Mouse (Mus musculus): ENCODE results near the gene Rab25.

Rab25 gene

GRCm38 (mm10) chr3:88552082-88552645, 4.1 kb upstream of the Rab25 start:
- Histone ChIP-seq H3K27me3 (ENCODE audit: insufficient read depth, low read length) (no peaks in the 10 kb centered on the region), H3K9me3 (ENCODE audit: low read length) (no peaks in the 10 kb centered on the region), H3K4me1 (replicated peaks; ENCODE audit: low read depth, low read length) (peaks cover 78% of the 10 kb centered on the region), H3K4me3 (replicated peaks; ENCODE audit: low read length) (peak overlapping the region; percentile 99), H3K36me3 (ENCODE audit: insufficient read depth, low read length) (peaks cover 46% of the 10 kb centered on the region)
- TF ChIP-seq NANOG (IDR thresholded peaks at IDR 0.05; ENCODE audit: borderline replicate concordance, low read length) (no peak), POU5F1 (IDR thresholded peaks at IDR 0.05; ENCODE audit: borderline replicate concordance, low read length) (no peak)

- Histone ChIP-seq H3K4me3 (replicated peaks; ENCODE audit: low read length) (peak overlapping the region; percentile 99), H3K36me3 (ENCODE audit: insufficient read depth, low read length) (peaks cover 41% of the 10 kb centered on the region), H3K27me3 (ENCODE audit: insufficient read depth, low read length) (no peaks in the 10 kb centered on the region), H3K4me1 (replicated peaks; ENCODE audit: low read depth, low read length) (peaks cover 78% of the 10 kb centered on the region), H3K9me3 (ENCODE audit: low read length) (no peaks in the 10 kb centered on the region)
- TF ChIP-seq POU5F1 (IDR thresholded peaks at IDR 0.05; ENCODE audit: borderline replicate concordance, low read length), result no peak
- TF ChIP-seq NANOG (IDR thresholded peaks at IDR 0.05; ENCODE audit: borderline replicate concordance, low read length), result no peak
- TF ChIP-seq CTCF (conservative IDR thresholded peaks at IDR 0.05; ENCODE audit: low read length), result no peak
Observed at GRCm38 (mm10) chr3:88551586-88551985, 3.5 kb upstream of the Rab25 start.

GRCm38 (mm10) chr3:88546674-88547418, 1.3 kb downstream of the Rab25 start:
- Histone ChIP-seq H3K36me3 (ENCODE audit: insufficient read depth, low read length) (peaks cover 33% of the 10 kb centered on the region), H3K9me3 (ENCODE audit: low read length) (no peaks in the 10 kb centered on the region), H3K27me3 (ENCODE audit: insufficient read depth, low read length) (no peaks in the 10 kb centered on the region), H3K4me1 (replicated peaks; ENCODE audit: low read depth, low read length) (peaks cover 93% of the 10 kb centered on the region), H3K4me3 (replicated peaks; ENCODE audit: low read length) (0 out of 2 replicates have a peak overlapping the region, but pooled peaks have one; percentile 4)
- no peak for TF ChIP-seq CTCF (conservative IDR thresholded peaks at IDR 0.05; ENCODE audit: low read length)
- TF ChIP-seq POU5F1 (IDR thresholded peaks at IDR 0.05; ENCODE audit: borderline replicate concordance, low read length), result no peak
- no peak for TF ChIP-seq NANOG (IDR thresholded peaks at IDR 0.05; ENCODE audit: borderline replicate concordance, low read length)

DNA sequence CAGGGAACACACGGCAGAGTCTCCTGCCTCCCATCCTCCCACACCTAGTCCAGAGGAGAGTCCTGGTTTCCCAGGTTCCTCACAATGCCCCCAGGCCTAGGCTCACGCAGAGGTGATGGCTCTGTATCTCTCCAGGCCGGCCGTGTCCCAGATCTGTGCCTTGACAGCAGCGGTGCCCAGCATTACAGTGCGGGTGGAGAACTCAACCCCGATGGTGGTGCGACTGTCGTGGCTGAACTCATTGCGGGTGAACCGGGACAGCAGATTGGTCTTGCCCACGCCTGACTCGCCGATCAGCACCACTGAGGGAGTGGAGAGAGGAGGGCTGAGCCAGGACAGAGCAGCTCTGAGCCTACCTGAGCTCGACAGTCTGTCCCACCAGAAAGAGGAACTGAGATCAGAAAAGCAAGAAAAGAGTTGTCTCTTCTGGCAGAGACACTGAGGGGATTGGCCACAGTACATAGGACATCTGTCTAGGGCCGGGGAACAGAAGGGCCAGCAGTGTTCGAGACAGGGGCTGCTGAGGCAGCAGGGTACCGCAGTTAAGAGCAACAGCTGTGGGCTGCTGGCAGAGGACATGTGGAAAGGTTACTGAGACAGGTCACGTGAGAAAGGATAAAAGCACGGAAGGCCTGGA, 3.0 kb downstream of the Rab25 start:
- Histone ChIP-seq H3K4me1 (replicated peaks; ENCODE audit: low read depth, low read length) (peaks cover 93% of the 10 kb centered on the region), H3K27me3 (ENCODE audit: insufficient read depth, low read length) (no peaks in the 10 kb centered on the region), H3K36me3 (ENCODE audit: insufficient read depth, low read length) (peaks cover 39% of the 10 kb centered on the region), H3K9me3 (ENCODE audit: low read length) (no peaks in the 10 kb centered on the region), H3K4me3 (replicated peaks; ENCODE audit: low read length) (peak overlapping the region; percentile 59)
- TF ChIP-seq NANOG (IDR thresholded peaks at IDR 0.05; ENCODE audit: borderline replicate concordance, low read length), result no peak
- TF ChIP-seq POU5F1 (IDR thresholded peaks at IDR 0.05; ENCODE audit: borderline replicate concordance, low read length), result no peak
- TF ChIP-seq CTCF (conservative IDR thresholded peaks at IDR 0.05; ENCODE audit: low read length), result no peak

DNA sequence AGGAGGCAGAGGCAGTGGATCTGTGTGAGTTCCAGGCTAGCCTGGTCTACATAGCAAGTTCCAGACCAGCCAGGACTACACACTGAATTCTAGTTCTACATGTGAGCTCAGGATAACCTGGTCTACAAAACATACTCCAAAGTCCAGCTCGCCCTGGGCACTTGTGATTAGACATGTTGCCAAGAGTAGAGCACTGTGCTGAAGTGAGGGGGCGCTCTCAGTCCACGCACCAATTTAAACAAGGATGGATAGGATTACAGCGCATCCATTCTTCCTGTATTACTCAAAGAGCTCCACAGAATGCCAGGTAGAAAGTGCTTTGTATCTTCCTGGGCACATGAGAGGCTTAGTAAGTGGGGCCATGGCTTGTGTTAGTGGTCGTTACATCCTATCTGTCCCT, 3.6 kb downstream of the Rab25 start:
- TF ChIP-seq NANOG (IDR thresholded peaks at IDR 0.05; ENCODE audit: borderline replicate concordance, low read length), result no peak
- TF ChIP-seq CTCF (conservative IDR thresholded peaks at IDR 0.05; ENCODE audit: low read length), result peak; percentile 50
- no peak for TF ChIP-seq POU5F1 (IDR thresholded peaks at IDR 0.05; ENCODE audit: borderline replicate concordance, low read length)
- Histone ChIP-seq H3K9me3 (ENCODE audit: low read length) (no peaks in the 10 kb centered on the region), H3K27me3 (ENCODE audit: insufficient read depth, low read length) (no peaks in the 10 kb centered on the region), H3K4me3 (replicated peaks; ENCODE audit: low read length) (peak overlapping the region; percentile 59), H3K4me1 (replicated peaks; ENCODE audit: low read depth, low read length) (peaks cover 93% of the 10 kb centered on the region), H3K36me3 (ENCODE audit: insufficient read depth, low read length) (peaks cover 35% of the 10 kb centered on the region)

DNA sequence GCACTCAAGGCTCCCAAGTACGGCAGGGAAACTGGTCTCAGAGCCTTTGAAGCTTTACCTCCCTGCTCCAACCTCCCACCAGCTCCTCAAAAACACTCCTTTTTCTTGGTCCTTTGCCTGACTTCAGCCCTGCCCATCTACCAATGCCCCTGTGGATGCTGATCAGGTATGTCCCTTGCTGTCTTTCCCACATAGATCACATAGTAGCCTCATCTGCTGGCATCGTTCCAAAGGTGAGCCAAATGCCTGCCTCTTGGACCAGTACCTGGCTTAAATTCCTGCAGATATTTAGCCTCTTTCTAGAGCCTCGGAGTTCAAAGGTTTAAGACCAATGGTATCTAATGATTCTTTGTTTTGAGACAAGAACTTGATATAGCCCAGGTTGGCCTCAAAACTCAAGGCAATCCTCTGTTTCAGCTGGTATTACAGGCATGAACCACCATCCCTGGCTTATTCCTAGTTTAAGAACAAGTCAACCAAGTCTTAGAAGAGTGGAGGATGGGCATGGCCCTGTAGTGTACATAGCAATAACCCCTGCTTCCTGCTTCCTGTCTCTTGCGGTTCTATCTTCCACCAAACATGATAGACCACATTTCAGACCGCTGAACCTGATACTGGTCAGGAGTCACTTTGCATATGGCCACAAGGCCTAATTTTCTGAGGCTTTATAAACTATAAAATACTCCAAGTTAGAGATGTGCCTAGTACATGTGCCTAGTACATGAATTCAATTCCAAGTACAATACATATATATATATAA, 4.3 kb downstream of the Rab25 start:
- Histone ChIP-seq H3K27me3 (ENCODE audit: insufficient read depth, low read length) (no peaks in the 10 kb centered on the region), H3K36me3 (ENCODE audit: insufficient read depth, low read length) (peaks cover 32% of the 10 kb centered on the region), H3K4me1 (replicated peaks; ENCODE audit: low read depth, low read length) (peaks cover 91% of the 10 kb centered on the region), H3K4me3 (replicated peaks; ENCODE audit: low read length) (no peak overlapping the region), H3K9me3 (ENCODE audit: low read length) (no peaks in the 10 kb centered on the region)
- no peak for TF ChIP-seq POU5F1 (IDR thresholded peaks at IDR 0.05; ENCODE audit: borderline replicate concordance, low read length)
- no peak for TF ChIP-seq NANOG (IDR thresholded peaks at IDR 0.05; ENCODE audit: borderline replicate concordance, low read length)
- no peak for TF ChIP-seq CTCF (conservative IDR thresholded peaks at IDR 0.05; ENCODE audit: low read length)

DNA sequence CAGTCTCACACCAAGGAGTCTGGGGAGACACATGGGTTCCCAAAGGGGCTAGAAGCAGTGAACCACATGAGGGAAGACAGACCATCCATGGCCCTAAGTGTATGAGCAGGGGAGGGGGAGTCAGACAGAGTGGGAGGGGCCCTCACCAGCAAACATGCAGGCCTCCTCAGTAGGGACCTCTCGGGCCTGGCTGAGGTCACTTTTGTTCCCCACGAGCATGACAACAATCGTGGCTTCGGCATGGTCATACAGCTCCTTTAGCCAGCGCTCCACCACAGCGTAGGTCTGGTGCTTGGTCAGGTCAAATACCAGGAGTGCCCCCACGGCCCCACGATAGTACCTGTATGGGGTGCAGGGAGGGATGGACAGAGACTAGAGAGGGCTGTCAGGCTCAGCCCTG, 4.9 kb downstream of the Rab25 start:
- H3K36me3 ChIP-seq (ENCODE audit: insufficient read depth, low read length), result peaks cover 36% of the 10 kb centered on the region
- no peaks in the 10 kb centered on the region for H3K9me3 ChIP-seq (ENCODE audit: low read length)
- TF ChIP-seq POU5F1 (IDR thresholded peaks at IDR 0.05; ENCODE audit: borderline replicate concordance, low read length), result no peak
- no peak for TF ChIP-seq NANOG (IDR thresholded peaks at IDR 0.05; ENCODE audit: borderline replicate concordance, low read length)
- no peak for TF ChIP-seq CTCF (conservative IDR thresholded peaks at IDR 0.05; ENCODE audit: low read length)
- peaks cover 91% of the 10 kb centered on the region for H3K4me1 ChIP-seq (replicated peaks; ENCODE audit: low read depth, low read length)
- no peaks in the 10 kb centered on the region for H3K27me3 ChIP-seq (ENCODE audit: insufficient read depth, low read length)
- H3K4me3 ChIP-seq (replicated peaks; ENCODE audit: low read length), result no peak overlapping the region

DNA sequence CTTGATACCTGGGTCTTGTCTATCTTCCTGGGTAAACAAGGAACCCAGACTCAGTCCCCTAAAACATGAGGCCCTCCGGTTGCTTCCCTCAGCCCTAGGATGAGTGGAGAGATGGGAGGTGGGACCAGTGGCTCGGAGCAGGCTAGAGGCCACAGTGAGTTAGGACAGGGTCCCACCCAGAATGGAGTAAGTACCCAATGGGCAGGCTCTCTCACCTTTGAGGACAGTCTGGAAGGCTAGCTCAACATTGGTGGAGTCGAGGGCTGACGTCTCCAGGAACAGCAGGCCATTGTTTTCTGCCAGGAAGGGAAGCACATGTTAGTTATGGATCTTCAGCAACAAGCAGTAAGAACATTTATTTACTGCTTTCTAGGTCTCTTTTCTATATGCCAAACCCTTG, 5.6 kb downstream of the Rab25 start:
- Histone ChIP-seq H3K36me3 (ENCODE audit: insufficient read depth, low read length) (peaks cover 43% of the 10 kb centered on the region), H3K9me3 (ENCODE audit: low read length) (no peaks in the 10 kb centered on the region), H3K27me3 (ENCODE audit: insufficient read depth, low read length) (no peaks in the 10 kb centered on the region), H3K4me1 (replicated peaks; ENCODE audit: low read depth, low read length) (peaks cover 91% of the 10 kb centered on the region), H3K4me3 (replicated peaks; ENCODE audit: low read length) (0 out of 2 replicates have a peak overlapping the region, but pooled peaks have one; percentile 6)
- TF ChIP-seq POU5F1 (IDR thresholded peaks at IDR 0.05; ENCODE audit: borderline replicate concordance, low read length) (no peak), NANOG (IDR thresholded peaks at IDR 0.05; ENCODE audit: borderline replicate concordance, low read length) (no peak), CTCF (conservative IDR thresholded peaks at IDR 0.05; ENCODE audit: low read length) (no peak)

Measured in E14TG2a.4 (cell line).